Mouse (Mus musculus) layer of hippocampus, adult 8-10 months (tissue): ENCODE results near the gene Usp32. TPM values are rescaled to one million over a fixed set of nuclear protein-coding genes. Genes with fewer than 3 reads are reported as not detected.
A peak's percentile ranks its signal among the peaks of the same experiment; 100 is the strongest.
"Not testable (repeated sequence)": the region's sequence is repeated elsewhere in the genome, so short reads cannot be mapped to it uniquely, and the experiment has no call there.

Experiments
- DNase-seq, 2 experiments: peaks; one replicate each; pipeline ENCODE4 v3.0.0; 2022; ENCODE audit warnings: low spot score in 2 of 2
- total RNA-seq, 4 experiments: library from RNA; stranded (reverse); gene quantifications; 2 replicates each; pipeline ENCODE4 v1.2.4; 2022

Gene Usp32
- 10 to 100 TPM; 77.9 to 96.7 (median 89.4) TPM for total RNA-seq

DNA sequence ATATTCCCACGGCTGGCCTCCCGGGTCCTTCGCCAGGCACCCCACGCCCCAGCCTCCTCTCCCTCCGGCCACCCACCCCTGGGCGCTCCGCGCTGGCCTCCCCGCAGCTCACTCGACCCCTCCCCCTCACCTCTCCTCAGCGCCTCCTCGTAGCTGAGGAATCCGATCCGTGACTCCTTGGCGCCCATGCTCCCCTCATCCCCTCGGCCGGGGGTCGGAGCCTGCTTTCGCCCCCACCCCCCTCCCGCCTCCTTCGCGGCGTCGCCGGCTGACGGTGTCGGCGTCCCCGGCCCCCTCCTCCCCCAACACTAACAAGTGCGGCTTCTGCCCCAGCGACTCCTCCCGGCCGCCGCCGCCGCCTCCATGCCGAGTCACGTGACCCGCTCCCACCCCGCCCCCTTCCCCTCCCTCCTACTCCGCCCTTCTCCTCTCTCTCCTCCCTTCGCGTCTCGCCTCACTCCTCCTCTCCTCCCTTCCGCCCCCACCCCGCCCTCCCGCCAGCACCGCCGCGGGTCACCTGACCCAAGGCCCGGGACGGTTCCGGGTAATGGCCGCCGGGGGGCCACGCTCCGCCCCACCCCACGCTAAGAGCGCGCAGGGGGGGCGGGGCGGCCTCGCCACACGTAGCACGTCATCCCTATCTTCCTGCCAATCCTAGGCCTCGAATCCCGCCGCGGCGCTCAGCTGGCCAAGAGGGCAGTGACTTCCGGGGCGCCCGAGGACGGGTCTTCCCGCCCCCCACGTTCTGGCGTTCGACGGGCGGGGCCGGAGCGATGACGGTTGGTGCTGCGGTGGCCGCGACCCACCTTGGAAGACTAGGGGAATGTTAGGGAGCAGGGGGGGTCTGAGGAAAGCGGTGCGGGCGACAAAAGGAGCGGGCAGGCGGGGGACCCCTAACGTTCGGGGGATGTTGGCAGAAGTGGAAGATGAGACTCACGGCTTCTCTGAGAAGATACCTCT is at the start of gene Usp32:
Gene Usp32, minus strand, starts transcription at position 581 of the 960 bp plus-strand sequence.
- peak; percentile 94 to 96 for DNase-seq

DNA sequence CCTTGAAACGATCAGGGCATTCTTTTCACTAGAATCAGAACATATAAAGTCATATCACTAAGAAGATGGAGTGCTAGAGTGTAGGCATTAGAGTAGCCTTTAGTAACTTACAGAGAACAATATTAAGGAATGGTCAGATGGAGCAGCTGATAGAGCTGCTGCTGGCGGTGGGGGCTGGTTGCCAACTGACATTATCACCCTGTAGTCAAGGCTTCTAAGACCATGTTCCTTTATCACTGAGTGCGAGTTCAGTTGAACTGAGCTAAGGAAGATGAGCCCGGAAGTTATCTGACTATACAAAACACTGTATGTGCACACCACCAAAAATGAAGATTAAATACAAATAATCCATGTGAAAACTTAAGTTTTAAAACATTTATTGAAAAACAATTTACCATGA is 49.1 kb upstream of the Usp32 start:
- no peak for DNase-seq

DNA sequence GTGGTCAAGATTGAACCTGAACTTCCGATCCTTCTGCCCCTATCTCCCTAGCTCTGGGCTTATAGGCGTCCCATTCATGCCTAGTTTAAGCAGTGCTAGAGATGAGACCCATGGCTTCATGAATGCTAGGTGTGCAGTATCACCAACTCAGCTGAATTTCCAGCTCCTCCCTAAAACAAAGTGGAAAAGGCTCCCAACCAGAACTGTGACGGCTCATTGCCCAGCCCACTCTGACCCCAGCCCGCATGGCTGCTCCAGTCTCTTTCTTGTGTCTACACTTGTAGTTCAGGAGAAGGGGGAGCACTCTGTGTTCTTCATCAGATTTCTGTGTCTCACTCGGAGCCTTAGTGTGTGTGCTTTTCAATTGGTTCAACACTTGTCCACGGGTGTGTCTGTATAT is 44.9 kb upstream of the Usp32 start:
- DNase-seq: no peak

GRCm38 (mm10) chr11:85184082-85184481 is 44.1 kb upstream of the Usp32 start:
- peak in 1 of 2 experiments; percentile 13 for DNase-seq

DNA sequence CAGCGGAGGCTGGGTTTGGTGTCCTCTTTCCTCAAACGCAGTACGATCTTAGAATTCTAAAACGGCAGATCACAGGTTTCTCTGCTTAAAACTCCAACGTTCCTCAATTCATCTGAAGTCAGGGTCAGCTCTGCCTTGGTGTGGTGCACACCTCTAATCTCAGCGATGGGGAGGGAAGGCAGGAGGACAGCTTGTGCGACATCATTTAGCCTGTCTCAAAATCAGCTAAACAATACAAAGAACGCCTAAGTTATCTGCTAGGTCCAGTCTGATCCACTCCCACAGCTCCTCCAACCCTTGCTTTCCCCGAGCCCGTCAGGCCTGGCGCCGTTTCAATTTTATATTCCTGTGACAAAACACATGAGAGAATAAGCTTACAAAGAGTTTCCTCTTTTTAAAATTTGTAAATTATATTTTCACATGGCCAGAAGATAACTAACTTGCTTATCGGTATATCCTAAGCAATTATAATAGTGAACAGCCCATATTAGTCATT is 43.4 kb upstream of the Usp32 start:
- no peak for DNase-seq

DNA sequence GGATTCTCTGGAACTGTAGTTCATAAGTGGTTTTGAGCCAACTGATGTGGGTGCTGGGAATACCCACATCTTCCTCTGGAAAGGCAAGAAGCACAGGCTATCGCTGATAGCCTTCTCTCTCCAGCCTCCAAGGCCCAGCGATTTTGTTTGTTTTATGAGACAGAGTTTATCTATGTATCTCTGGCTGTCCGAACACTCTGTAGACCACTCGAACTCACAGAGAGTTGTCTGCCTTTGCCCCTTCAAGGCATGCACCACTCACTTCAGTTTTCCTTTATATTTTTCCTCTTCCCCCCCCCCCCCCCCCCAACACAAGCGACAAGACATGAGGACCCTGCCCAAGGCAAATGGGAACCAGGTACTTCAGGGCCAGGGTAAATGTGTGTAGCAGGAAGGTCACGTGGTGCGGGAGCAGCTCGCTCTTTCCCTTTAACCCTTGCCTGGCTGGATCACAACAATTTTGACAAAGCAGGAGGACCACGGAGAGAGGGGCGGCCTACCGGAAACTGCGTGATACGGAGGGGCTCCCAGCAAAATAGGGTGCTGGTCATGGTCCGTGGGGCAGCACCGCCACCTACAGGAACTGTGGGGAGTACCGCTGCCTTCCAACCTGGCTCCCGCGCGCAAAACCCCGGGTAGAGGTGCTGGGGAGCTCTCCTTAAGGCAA is 42.8 kb upstream of the Usp32 start:
- peak; percentile 57 to 58 for DNase-seq

DNA sequence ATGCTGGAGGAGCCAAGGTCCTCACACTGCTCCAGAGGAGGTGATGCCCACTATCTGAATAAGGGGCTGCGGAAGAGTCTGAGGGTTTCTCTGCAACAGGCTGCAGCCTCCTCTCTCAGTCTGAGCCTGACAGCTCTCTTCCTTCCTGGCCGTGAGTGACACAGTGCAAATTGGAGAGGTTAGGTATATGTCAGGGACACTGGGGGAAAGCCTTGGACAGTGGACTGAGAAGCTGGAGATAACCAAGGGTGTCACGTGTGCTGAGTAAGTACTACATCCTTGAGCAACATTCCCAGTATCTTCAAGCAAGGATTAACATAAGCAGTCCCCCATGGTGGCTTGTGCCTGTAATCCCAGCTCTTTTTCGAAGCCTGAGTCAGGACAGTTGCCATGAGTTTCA is 38.5 kb upstream of the Usp32 start:
- no peak for DNase-seq

- no peak for DNase-seq
Measured at GRCm38 (mm10) chr11:85177761-85178160, 37.8 kb upstream of the Usp32 start.

GRCm38 (mm10) chr11:85175941-85176340 is 36.0 kb upstream of the Usp32 start:
- no peak for DNase-seq

DNA sequence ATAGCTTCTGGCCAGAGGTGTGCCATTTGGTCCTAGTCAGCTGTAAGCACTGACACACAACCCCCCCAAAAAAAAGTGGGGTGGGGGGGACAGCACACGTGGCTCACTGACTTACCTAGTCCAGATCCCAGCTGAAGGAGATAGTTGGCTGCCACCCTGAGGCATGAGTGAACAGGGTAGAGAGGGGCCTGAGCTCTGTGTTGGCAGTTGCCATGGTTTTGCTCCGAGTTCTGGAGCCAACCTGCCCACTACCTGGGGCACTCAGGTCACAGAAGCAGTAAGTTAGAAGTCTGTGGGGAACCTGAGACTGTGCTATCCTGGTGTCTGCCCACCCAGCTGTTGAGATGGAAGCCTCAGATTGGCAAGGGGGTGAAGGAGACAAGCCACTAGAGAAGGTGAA is 30.9 kb upstream of the Usp32 start:
- no peak for DNase-seq

DNA sequence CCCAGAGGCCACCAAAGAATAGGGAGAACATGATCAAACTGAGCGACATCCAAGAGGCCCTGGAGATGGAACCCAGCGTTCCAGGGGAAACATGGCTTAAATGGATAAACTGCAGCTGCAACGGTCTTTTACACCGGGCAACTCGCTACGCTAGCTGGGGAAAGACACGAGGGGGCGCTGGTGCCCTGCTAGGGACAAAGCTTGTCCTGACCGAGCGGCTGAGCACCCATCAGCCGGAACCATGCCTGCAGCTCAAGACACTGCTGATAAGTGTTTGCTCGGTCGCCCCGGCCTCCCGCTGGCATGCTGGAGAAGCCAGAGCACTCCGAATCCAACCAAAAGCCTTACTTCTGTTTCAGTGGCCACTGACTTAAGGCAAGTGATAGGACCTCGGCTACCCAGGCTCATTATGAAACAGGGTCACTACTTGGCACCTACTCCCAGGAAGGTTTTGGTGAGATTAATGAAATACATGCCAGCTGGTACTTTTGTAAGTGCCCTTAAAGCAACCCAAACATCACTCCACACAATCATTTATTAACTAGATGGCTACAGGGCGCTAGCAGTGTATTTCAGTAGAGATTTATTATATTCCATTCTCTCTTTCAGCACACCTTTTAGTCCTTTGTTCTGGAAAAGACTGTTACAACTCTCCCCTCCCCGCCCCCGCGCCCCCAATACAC is 30.2 kb upstream of the Usp32 start, which contains the start of gene 1700125H20Rik:
Gene 1700125H20Rik, plus strand, starts transcription at position 347 of the 683 bp plus-strand sequence.
- peak; percentile 70 to 87 for DNase-seq

- no peak for DNase-seq
Measured at GRCm38 (mm10) chr11:85167503-85167902, 27.5 kb upstream of the Usp32 start.

DNA sequence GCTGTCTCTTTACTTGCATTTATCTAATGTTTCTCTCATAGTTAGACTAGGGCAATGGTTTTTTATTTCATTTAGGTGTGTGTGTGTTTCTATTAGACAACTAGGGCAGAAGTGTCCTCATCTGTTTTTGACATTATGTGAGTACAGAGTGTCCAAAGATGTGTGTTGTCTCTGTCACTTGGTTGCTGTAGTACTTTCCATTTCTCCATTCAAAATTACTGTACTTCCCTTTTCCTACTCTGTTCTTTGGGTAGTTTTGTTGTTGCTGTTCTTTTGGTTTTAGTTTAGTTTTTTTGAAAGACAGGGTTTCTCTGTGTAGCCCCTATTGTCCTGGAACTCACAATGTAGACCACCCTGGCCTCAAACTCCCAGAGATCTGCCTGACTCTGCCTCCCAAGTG is 24.4 kb upstream of the Usp32 start:
- DNase-seq: no peak

DNA sequence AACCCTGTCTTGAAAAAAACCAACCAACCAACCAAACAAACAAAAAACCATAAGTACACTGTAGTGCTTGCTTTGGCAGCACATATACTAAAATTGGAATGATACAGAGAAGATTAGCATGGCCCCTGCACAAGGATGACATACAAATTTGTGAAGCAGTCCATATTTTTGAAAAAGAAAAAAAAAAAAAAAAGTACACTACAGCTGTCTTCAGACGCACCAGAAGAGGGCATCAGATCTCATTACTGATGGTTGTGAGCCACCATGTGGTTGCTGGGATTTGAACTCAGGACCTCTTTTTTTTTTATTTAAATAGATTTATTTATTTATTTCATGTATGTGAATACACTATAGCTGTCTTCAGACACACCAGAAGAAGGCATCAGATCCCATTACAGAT is 23.1 kb upstream of the Usp32 start:
- not testable (repeated sequence) for DNase-seq

DNA sequence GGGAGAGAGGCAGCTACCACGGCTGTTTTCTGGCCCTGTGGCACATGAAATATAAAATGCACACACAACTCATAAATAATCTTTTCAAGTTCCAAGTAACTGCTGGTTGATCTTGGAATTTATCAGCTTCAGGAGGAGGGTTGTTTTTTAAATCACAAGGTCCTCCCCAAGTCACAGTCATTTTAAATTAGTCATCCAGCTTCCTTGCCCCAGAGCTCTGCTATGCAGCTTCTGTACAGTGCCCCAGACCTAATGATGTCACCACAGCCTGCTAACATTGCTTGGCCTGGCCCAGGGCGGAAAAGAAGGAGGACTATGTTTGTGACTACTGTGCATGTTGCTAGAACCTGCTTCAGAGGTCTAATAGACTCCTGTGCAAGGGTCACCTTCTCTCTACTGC is 17.3 kb upstream of the Usp32 start:
- DNase-seq: no peak

- no peak for DNase-seq
Measured at GRCm38 (mm10) chr11:85152256-85152930, 12.4 kb upstream of the Usp32 start.

DNA sequence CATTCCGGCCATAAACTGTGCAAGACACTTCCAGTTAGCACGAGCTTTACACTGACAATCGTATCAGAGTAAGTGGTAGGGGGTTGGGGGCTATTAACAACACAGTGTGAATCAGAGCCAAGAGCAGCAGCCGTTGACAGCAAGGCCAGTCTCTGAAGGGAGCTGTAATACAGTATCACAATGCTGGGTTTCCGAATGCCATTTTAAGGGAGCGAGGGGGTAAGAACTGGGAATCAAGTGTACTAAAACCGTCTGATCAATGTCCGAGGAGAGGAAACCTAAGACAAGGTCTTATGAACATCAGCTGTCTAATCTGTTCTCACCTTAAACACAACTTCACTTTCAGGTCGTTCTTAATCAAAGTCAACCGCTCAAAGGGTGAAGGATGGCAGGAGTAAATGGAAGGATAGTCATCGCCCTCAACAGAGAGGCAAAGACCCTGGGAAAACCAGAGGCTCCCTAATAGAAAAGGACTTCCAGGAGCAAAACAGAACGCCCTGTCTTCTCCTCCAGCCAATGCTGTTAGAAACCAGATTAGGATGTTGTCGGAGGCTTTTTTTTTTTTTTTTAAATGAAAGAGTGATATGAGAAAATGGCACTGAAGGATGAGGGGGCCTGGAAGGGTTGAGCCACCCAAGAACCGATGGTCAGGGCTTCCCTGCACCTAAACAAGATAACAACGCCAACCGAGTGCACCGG is 1.0 kb downstream of the Usp32 start:
- DNase-seq: peak in 1 of 2 experiments; percentile 8

- DNase-seq: no peak
Measured at GRCm38 (mm10) chr11:85131542-85131941, 8.4 kb downstream of the Usp32 start.

GRCm38 (mm10) chr11:85128883-85129282 is 11.1 kb downstream of the Usp32 start:
- DNase-seq: no peak
